Mouse (Mus musculus): ENCODE data around the gene Rreb1. TPM values are rescaled to one million over a fixed set of nuclear protein-coding genes. Genes with fewer than 3 reads are reported as not detected.

The Rreb1 gene
- polyA plus RNA-seq, 1 experiment from 2014 or later, result 14.3 TPM

GRCm38 (mm10) chr13:37979506-37979905 lies 201.3 kb downstream of the Rreb1 start:
- Histone ChIP-seq H3K27me3 (ENCODE audit: insufficient read depth, poor library complexity, severe bottlenecking) (no peaks in the 10 kb centered on the region), H3K27ac (no peak overlapping the region), H3K36me3 (peaks cover 93% of the 10 kb centered on the region), H3K4me1 (no peaks in the 10 kb centered on the region), H3K4me3 (no peak overlapping the region), H3K9me3 (no peaks in the 10 kb centered on the region)
- DNase-seq (ENCODE audit: low spot score), result peak; percentile 68
- 93% methylated on average over 12 of the region's 12 CpGs for WGBS

GRCm38 (mm10) chr13:37980346-37980745 lies 202.1 kb downstream of the Rreb1 start:
- Histone ChIP-seq H3K4me3 (no peak overlapping the region), H3K27ac (no peak overlapping the region), H3K36me3 (peaks cover 98% of the 10 kb centered on the region), H3K4me1 (no peaks in the 10 kb centered on the region), H3K9me3 (no peaks in the 10 kb centered on the region), H3K27me3 (ENCODE audit: insufficient read depth, poor library complexity, severe bottlenecking) (no peaks in the 10 kb centered on the region)
- 92% methylated on average over 10 of the region's 10 CpGs for WGBS
- peak; percentile 61 for DNase-seq (ENCODE audit: low spot score)

- H3K27ac ChIP-seq, result no peak overlapping the region
- no peaks in the 10 kb centered on the region for H3K27me3 ChIP-seq (ENCODE audit: insufficient read depth, poor library complexity, severe bottlenecking)
- peak; percentile 47 for DNase-seq (ENCODE audit: low spot score)
- WGBS, result 90% methylated on average over 5 of the region's 5 CpGs
- peaks cover 99% of the 10 kb centered on the region for H3K36me3 ChIP-seq
- no peak overlapping the region for H3K4me3 ChIP-seq
- no peaks in the 10 kb centered on the region for H3K4me1 ChIP-seq
- no peaks in the 10 kb centered on the region for H3K9me3 ChIP-seq
Observed at GRCm38 (mm10) chr13:37981063-37981462, 202.9 kb downstream of the Rreb1 start.

- H3K9me3 ChIP-seq, result no peaks in the 10 kb centered on the region
- no peak overlapping the region for H3K4me3 ChIP-seq
- WGBS, result 90% methylated on average over 10 of the region's 10 CpGs
- H3K27ac ChIP-seq, result no peak overlapping the region
- peaks cover 99% of the 10 kb centered on the region for H3K36me3 ChIP-seq
- no peaks in the 10 kb centered on the region for H3K4me1 ChIP-seq
- DNase-seq (ENCODE audit: low spot score), result peak; percentile 70
- no peaks in the 10 kb centered on the region for H3K27me3 ChIP-seq (ENCODE audit: insufficient read depth, poor library complexity, severe bottlenecking)
Observed at GRCm38 (mm10) chr13:37986166-37986565, 208.0 kb downstream of the Rreb1 start.

GRCm38 (mm10) chr13:37989701-37990100 lies 211.5 kb downstream of the Rreb1 start:
- H3K27ac ChIP-seq, result no peak overlapping the region
- no peak overlapping the region for H3K4me3 ChIP-seq
- DNase-seq (ENCODE audit: low spot score), result peak; percentile 68
- H3K4me1 ChIP-seq, result 0 out of 2 replicates have a peak, but pooled peaks cover 7% of the 10 kb centered on the region
- H3K36me3 ChIP-seq, result peaks cover 71% of the 10 kb centered on the region
- H3K27me3 ChIP-seq (ENCODE audit: insufficient read depth, poor library complexity, severe bottlenecking), result no peaks in the 10 kb centered on the region
- H3K9me3 ChIP-seq, result no peaks in the 10 kb centered on the region
- WGBS, result 93% methylated on average over 8 of the region's 8 CpGs

GRCm38 (mm10) chr13:37992638-37993371 lies 214.6 kb downstream of the Rreb1 start:
- 0 out of 2 replicates have a peak, but pooled peaks cover 8% of the 10 kb centered on the region for H3K4me1 ChIP-seq
- H3K4me3 ChIP-seq, result peak overlapping the region; percentile 99
- H3K27me3 ChIP-seq (ENCODE audit: insufficient read depth, poor library complexity, severe bottlenecking), result no peaks in the 10 kb centered on the region
- 15% methylated on average over 10 of the region's 10 CpGs for WGBS
- no peak for DNase-seq (ENCODE audit: low spot score)
- peaks cover 41% of the 10 kb centered on the region for H3K36me3 ChIP-seq
- no peaks in the 10 kb centered on the region for H3K9me3 ChIP-seq
- H3K27ac ChIP-seq, result peak overlapping the region; percentile 98

- Histone ChIP-seq H3K4me1 (0 out of 2 replicates have a peak, but pooled peaks cover 8% of the 10 kb centered on the region), H3K36me3 (peaks cover 35% of the 10 kb centered on the region), H3K4me3 (peak overlapping the region; percentile 99), H3K9me3 (no peaks in the 10 kb centered on the region), H3K27me3 (ENCODE audit: insufficient read depth, poor library complexity, severe bottlenecking) (no peaks in the 10 kb centered on the region), H3K27ac (peak overlapping the region; percentile 98)
- WGBS, result under 1% methylated on average over 17 of the region's 17 CpGs
- no peak for DNase-seq (ENCODE audit: low spot score)
Observed at GRCm38 (mm10) chr13:37993376-37993703, 215.1 kb downstream of the Rreb1 start.

- Histone ChIP-seq H3K9me3 (no peaks in the 10 kb centered on the region), H3K27ac (peak within 1 kb of the TSS; percentile 98), H3K27me3 (ENCODE audit: insufficient read depth, poor library complexity, severe bottlenecking) (no peaks in the 10 kb centered on the region), H3K36me3 (peaks cover 30% of the 10 kb centered on the region), H3K4me3 (peak within 1 kb of the TSS; percentile 99), H3K4me1 (0 out of 2 replicates have a peak, but pooled peaks cover 8% of the 10 kb centered on the region)
- under 1% methylated on average over 88 of the region's 89 CpGs for WGBS
- peak; percentile 97 for DNase-seq (ENCODE audit: low spot score)
Observed at GRCm38 (mm10) chr13:37993704-37994404, 215.7 kb downstream of the Rreb1 start, which contains the start of gene Ssr1. Gene Ssr1, minus strand, starts transcription at chr13:37994217.

GRCm38 (mm10) chr13:37994405-37994749 lies 216.2 kb downstream of the Rreb1 start:
- Histone ChIP-seq H3K9me3 (no peaks in the 10 kb centered on the region), H3K27me3 (ENCODE audit: insufficient read depth, poor library complexity, severe bottlenecking) (no peaks in the 10 kb centered on the region), H3K4me1 (0 out of 2 replicates have a peak, but pooled peaks cover 8% of the 10 kb centered on the region), H3K36me3 (peaks cover 25% of the 10 kb centered on the region), H3K27ac (peak overlapping the region; percentile 98), H3K4me3 (peak overlapping the region; percentile 99)
- WGBS, result 23% methylated on average over 7 of the region's 7 CpGs
- DNase-seq (ENCODE audit: low spot score), result no peak

- 0 out of 2 replicates have a peak, but pooled peaks cover under 1% of the 10 kb centered on the region for H3K4me1 ChIP-seq
- no peaks in the 10 kb centered on the region for H3K27me3 ChIP-seq (ENCODE audit: insufficient read depth, poor library complexity, severe bottlenecking)
- H3K9me3 ChIP-seq, result 0 out of 2 replicates have a peak, but pooled peaks cover 7% of the 10 kb centered on the region
- no peaks in the 10 kb centered on the region for H3K36me3 ChIP-seq
- H3K4me3 ChIP-seq, result no peak overlapping the region
- 83% methylated on average over 3 of the region's 3 CpGs for WGBS
- no peak overlapping the region for H3K27ac ChIP-seq
- DNase-seq (ENCODE audit: low spot score), result no peak
Observed at GRCm38 (mm10) chr13:37999713-38000112, 221.5 kb downstream of the Rreb1 start.

Other genes with a start within 250 kb of the Rreb1 start
- 114 TPM in 2 replicates for gene Ssr1, start 215.8 kb downstream of the Rreb1 start, polyA plus RNA-seq (2016; fragmentation: Nextera tagmentation; extraction: Ambion mirVana)